Mouse (Mus musculus) cortical plate, adult 2 months (tissue): Measurements from ENCODE around the gene BC034090.

Experiments
- CTCF ChIP-seq: fragments of 200-500 bp; IDR thresholded peaks from 2 replicates; pipeline ENCODE4 v1.5.1; 2011; ENCODE audit warnings: mild to moderate bottlenecking, control low read depth, low read length; ENCODE audit not compliant: insufficient read depth; ENCODE audit errors: extremely low read depth
- POLR2A ChIP-seq: fragments of 200-500 bp; IDR thresholded peaks from 2 replicates; pipeline ENCODE4 v1.6.1; 2011; ENCODE audit warnings: mild to moderate bottlenecking, low read length, control low read depth; ENCODE audit not compliant: insufficient read depth; ENCODE audit errors: extremely low read depth

DNA sequence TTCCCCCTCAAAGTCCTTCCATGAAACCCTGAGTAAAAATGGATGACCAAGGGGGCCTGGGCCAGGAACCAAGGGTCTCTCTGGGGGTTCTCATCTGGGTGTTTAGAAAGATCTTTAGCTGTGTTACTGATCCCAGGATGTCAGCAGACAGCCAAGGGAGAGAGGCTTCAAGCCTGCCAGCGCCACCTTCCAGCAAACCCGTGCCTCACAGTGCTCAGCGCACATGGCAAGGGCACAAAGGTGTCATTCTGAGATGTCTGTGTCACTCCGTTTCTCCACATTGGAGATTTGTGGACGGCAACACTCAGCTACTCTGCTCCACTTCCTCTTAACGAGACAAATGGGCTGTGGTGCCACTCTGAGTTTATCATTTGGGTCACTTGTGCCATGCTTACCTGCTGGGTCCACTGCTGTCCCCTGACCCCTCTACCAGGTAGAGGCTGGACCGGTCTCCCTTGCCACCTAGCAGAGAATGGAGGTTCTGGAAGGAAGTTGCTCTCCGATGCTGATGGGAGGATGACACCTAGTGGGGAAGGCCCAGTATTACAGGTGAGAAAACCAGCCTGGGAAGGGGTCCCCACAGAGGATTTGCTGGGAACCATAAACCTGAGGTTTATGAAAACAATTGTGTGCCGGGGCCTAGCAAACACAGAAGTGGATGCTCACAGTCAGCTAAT, 26.2 kb downstream of the BC034090 start:
- peak; percentile 95 for TF ChIP-seq CTCF
- TF ChIP-seq POLR2A: no peak
